Mouse (Mus musculus) G1E (cell line): Measurements from ENCODE around the gene Tbc1d1. TPM values are rescaled to one million over a fixed set of nuclear protein-coding genes. Genes with fewer than 3 reads are reported as not detected.

Experiments used
- ATAC-seq: 2 replicates; pipeline ENCODE4 v1.8.0; 2016; ENCODE audit warnings: mild to moderate bottlenecking; ENCODE audit not compliant: insufficient number of reproducible peaks, poor library complexity, low FRiP score, severe bottlenecking; ENCODE audit errors: extremely low read depth
- DNase-seq: peaks from one replicate; pipeline ENCODE4 v3.0.0; 2012; ENCODE audit warnings: low spot score
- H3K27me3 ChIP-seq: 2 replicates; pipeline ENCODE4 v1.6.1; 2012; ENCODE audit warnings: mild to moderate bottlenecking, low read length, inconsistent platforms; ENCODE audit not compliant: insufficient read depth
- H3K36me3 ChIP-seq: replicated peaks from 2 replicates; pipeline ENCODE3; 2012; ENCODE audit warnings: mild to moderate bottlenecking, inconsistent platforms
- H3K4me1 ChIP-seq: 2 replicates; pipeline ENCODE4 v1.6.1; 2012; ENCODE audit warnings: low read depth, low read length, inconsistent platforms, mixed read lengths; ENCODE audit not compliant: insufficient read depth
- H3K4me3 ChIP-seq: 2 replicates; pipeline ENCODE4 v1.5.1; 2012; ENCODE audit warnings: low read depth, mild to moderate bottlenecking, inconsistent platforms, low read length, moderate library complexity, mixed read lengths
- H3K9me3 ChIP-seq: replicated peaks from 2 replicates; pipeline ENCODE4 v1.6.1; 2012; ENCODE audit warnings: inconsistent platforms
- CTCF ChIP-seq: IDR thresholded peaks from 2 replicates; pipeline ENCODE4 v1.5.1; 2012; ENCODE audit warnings: low read depth, low read length, inconsistent platforms, mixed read lengths
- GATA1 ChIP-seq: IDR thresholded peaks from 2 replicates; pipeline ENCODE4 v1.6.1; 2012; ENCODE audit warnings: borderline replicate concordance, low read length, inconsistent platforms, mixed read lengths
- GATA2 ChIP-seq: IDR thresholded peaks from 2 replicates; pipeline ENCODE4 v1.6.1; 2012; ENCODE audit warnings: low read depth, low read length, inconsistent platforms, borderline replicate concordance
- POLR2AphosphoS5 ChIP-seq: IDR thresholded peaks from 2 replicates; pipeline ENCODE4 v1.6.1; 2012; ENCODE audit warnings: low read depth, low read length, inconsistent platforms; ENCODE audit not compliant: insufficient replicate concordance
- TAL1 ChIP-seq: conservative IDR thresholded peaks from 2 replicates; pipeline ENCODE4 v1.6.1; 2012; ENCODE audit warnings: low read depth, low read length, inconsistent platforms, mixed read lengths
- polyA plus RNA-seq: library from polyadenylated mRNA; stranded (reverse); fragments of >175 nt; gene quantifications from 2 replicates; pipeline ENCODE4 v1.2.3, GENCODE M21; 2012
- total RNA-seq, 2 experiments: library from RNA; stranded (forward) in 1 of 2; stranded (reverse) in 1 of 2; fragments of 200-1000 nt in 1 of 2; fragments of >200 nt in 1 of 2; fragmentation: Nextera tagmentation in 1 of 2; gene quantifications; 2 replicates each; pipeline ENCODE4 v1.2.3; 2014 to 2017

Gene Tbc1d1
- total and polyA plus RNA-seq, 3 experiments = 4.2 to 17.3 (median 11.7) TPM

DNA sequence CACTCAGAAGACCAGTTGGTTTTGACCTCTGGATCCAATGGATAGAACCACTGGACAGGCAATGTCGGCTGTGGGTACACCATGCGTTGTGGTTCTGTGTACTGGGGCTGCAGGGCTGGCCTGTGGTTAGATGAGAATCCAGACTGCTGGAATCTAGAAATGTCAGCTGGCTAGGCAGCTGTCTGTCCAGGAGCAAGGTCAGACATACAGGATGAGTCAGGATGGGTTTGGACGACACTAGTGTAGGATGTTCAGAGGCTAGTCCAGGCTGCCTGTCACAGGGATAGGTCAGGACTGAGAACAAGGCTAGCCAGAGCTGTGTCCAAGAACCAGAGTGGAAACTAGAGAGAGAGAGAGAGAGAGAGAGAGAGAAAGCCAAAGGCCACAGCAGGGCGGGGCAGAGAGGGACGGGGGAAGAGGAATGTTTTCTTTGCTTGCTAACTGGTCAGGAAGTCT, 40.8 kb downstream of the Tbc1d1 start:
- DNase-seq (no peak), ATAC-seq (no peak)
- peaks cover 8% of the 10 kb centered on the region for H3K27me3 ChIP-seq
- H3K4me1 ChIP-seq = no peaks in the 10 kb centered on the region
- TF ChIP-seq TAL1 (no peak), POLR2AphosphoS5 (no peak), GATA2 (no peak), GATA1 (no peak), CTCF (no peak)
- H3K4me3 ChIP-seq = no peak overlapping the region
- no peaks in the 10 kb centered on the region for H3K36me3 ChIP-seq
- peaks cover under 1% of the 10 kb centered on the region; the same call in 1 of the 2 replicates for H3K9me3 ChIP-seq

DNA sequence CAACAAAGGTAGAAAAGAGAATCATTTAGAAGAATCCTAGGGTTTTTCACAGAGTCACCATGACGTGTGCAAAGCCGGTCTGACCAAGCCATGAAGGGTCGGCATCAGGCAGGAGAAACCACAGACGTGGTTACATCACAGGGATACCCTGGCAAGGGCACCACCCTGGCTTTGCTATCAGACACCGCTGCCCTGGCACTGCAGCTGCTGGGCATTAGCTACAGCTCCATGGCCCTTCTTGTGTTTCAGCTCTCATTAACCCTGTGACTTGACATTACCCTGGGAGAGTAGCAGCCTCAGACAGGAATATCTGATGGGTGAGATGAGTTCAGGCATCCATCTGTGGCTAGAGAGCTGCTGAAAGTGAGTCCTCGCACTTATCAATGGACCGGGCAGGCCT, 42.5 kb downstream of the Tbc1d1 start:
- ATAC-seq (no peak), DNase-seq (no peak)
- Histone ChIP-seq H3K27me3 (peaks cover 8% of the 10 kb centered on the region), H3K36me3 (no peaks in the 10 kb centered on the region), H3K9me3 (no peaks in the 10 kb centered on the region), H3K4me3 (no peak overlapping the region), H3K4me1 (no peaks in the 10 kb centered on the region)
- TF ChIP-seq POLR2AphosphoS5 = no peak
- TF ChIP-seq GATA1 = no peak
- TF ChIP-seq GATA2 = no peak
- TF ChIP-seq TAL1 = no peak

- no peak for TF ChIP-seq TAL1
- no peak for TF ChIP-seq GATA1
- TF ChIP-seq CTCF = no peak
- TF ChIP-seq POLR2AphosphoS5 = no peak
- no peak for TF ChIP-seq GATA2
- ATAC-seq = no peak
Observed at GRCm38 (mm10) chr5:64201071-64201470, 45.0 kb downstream of the Tbc1d1 start.

DNA sequence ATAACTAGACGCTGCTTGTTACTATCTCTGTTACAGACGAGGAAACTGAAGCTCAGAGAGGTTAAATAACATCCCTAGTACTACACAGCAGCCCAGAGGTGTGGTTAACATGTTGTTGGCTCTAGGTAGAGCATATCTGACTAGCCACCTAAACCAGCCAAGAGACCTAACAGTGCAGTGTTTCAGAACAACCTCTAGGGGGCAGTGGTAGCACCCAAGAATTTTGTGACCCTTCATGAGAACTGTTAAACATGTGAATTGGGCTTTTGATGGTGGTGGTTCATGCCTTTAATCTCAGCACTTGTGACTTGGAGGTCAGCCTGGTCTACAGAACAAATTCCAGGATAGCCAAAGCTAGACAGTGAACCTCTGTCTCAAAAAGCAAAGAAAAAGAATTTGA, 46.2 kb downstream of the Tbc1d1 start:
- H3K4me3 ChIP-seq = no peak overlapping the region
- no peaks in the 10 kb centered on the region for H3K9me3 ChIP-seq
- ATAC-seq (no peak), DNase-seq (peak; percentile 8)
- no peaks in the 10 kb centered on the region for H3K36me3 ChIP-seq
- TF ChIP-seq GATA1 (no peak), POLR2AphosphoS5 (no peak), GATA2 (no peak), CTCF (peak; percentile 90), TAL1 (no peak)
- peaks cover 3% of the 10 kb centered on the region for H3K27me3 ChIP-seq
- H3K4me1 ChIP-seq = peaks cover 4% of the 10 kb centered on the region

More at GRCm38 (mm10) chr5:64201071-64201470, 45.0 kb downstream of the Tbc1d1 start:
- no peaks in the 10 kb centered on the region for H3K36me3 ChIP-seq
- peaks cover 8% of the 10 kb centered on the region for H3K27me3 ChIP-seq
- H3K4me3 ChIP-seq = no peak overlapping the region
- H3K4me1 ChIP-seq = peaks cover 4% of the 10 kb centered on the region
- no peaks in the 10 kb centered on the region for H3K9me3 ChIP-seq
- DNase-seq = no peak

- no peaks in the 10 kb centered on the region for H3K36me3 ChIP-seq
- peaks cover 4% of the 10 kb centered on the region for H3K4me1 ChIP-seq
- H3K9me3 ChIP-seq = no peaks in the 10 kb centered on the region
- H3K27me3 ChIP-seq = no peaks in the 10 kb centered on the region
- ATAC-seq = peak; percentile 49
- no peak for DNase-seq
- TF ChIP-seq GATA1 (no peak), GATA2 (no peak), CTCF (no peak), TAL1 (no peak), POLR2AphosphoS5 (no peak)
- no peak overlapping the region for H3K4me3 ChIP-seq
Observed at GRCm38 (mm10) chr5:64205610-64206009, 49.5 kb downstream of the Tbc1d1 start.

DNA sequence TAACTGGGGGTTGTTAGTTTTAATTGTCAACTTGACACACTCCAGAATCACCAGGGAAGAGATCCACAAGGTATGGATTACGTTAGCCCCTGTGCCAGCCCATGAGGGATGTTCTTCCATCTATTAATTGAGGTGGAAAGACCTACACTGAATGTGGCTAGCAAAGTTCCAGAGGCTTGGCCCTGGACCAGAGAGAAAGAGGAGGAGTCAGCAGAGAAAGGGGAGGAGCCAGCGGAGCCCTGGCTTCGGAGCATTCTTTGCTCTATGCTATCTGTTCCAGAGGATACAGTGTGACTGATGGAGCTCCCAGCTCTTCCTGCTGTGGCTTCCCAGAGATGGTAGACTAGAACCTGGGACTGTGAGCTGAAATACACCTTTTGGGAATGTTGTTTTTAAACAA, 50.3 kb downstream of the Tbc1d1 start:
- Histone ChIP-seq H3K4me1 (peaks cover 4% of the 10 kb centered on the region), H3K27me3 (no peaks in the 10 kb centered on the region), H3K4me3 (no peak overlapping the region), H3K36me3 (no peaks in the 10 kb centered on the region), H3K9me3 (no peaks in the 10 kb centered on the region)
- TF ChIP-seq POLR2AphosphoS5 = no peak
- DNase-seq (no peak), ATAC-seq (no peak)

DNA sequence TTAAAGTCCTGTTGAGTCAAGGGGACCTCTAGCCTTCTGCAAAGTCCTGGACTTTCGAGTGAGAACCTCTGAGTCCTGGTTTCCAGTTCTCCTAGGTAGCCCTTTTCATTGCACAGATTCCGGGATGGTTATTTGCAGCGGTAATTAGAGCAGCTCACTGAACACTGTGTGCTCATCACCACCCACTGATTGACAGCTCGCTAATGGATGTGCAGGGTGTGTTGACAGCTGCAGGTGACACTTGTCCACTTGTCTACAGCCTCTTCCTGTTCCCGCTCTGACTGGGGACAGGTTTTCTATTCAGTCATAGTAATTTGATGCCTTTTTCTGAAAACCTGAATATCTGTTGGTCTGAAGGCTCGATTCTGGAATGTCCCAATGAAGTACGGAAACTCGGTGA, 50.8 kb downstream of the Tbc1d1 start:
- ATAC-seq (no peak), DNase-seq (no peak)
- 0 out of 2 replicates have a peak, but pooled peaks cover 1% of the 10 kb centered on the region for H3K27me3 ChIP-seq
- no peaks in the 10 kb centered on the region for H3K36me3 ChIP-seq
- no peaks in the 10 kb centered on the region for H3K9me3 ChIP-seq
- H3K4me3 ChIP-seq = no peak overlapping the region
- TF ChIP-seq POLR2AphosphoS5 (no peak), TAL1 (no peak), CTCF (no peak)
- H3K4me1 ChIP-seq = peaks cover 4% of the 10 kb centered on the region
